Mouse (Mus musculus) adrenal gland, postnatal 4 days (tissue): ENCODE measurements at regions not wholly inside any gene's neighbourhood (a gene's known extent, or its start where the extent isn't known, plus 50 kb on each side); places are given as distances from the start of the nearest gene placed in this dataset.

ENCODE experiments used
- DNase-seq, 2 experiments: peaks; one replicate each; pipeline ENCODE4 v3.0.0; 2021 to 2022; ENCODE audit warnings: low spot score in 2 of 2, mixed read lengths in 2 of 2

GRCm38 (mm10) chr12:91997404-91997803 lies 148.4 kb upstream of the Sel1l start:
- DNase-seq = no peak

DNA sequence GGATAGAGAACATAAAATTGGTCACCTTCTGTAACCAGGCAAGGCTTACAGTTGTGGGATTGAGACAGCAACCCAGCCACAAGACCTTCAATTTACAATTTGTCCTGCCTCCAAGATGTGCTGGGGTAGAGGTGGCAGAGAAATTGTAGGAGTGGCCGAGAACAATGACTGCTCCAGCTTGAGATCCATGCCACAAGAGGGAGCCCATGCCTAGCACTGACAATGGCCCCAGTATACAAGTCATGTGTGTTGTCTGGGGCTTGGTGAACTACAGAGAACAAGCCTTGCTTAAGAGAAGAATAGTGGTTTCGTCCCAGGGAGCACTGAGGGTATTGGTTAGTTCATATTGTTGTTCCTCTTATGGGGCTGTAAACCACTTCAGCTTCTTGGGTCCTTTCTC lies 146.6 kb upstream of the Sel1l start:
- DNase-seq = no peak

- no peak for DNase-seq
Observed at GRCm38 (mm10) chr12:91986448-91986847, 137.5 kb upstream of the Sel1l start.

GRCm38 (mm10) chr12:91980321-91980720 lies 131.4 kb upstream of the Sel1l start:
- no peak for DNase-seq

- DNase-seq = no peak
Observed at GRCm38 (mm10) chr12:91971045-91971444, 122.1 kb upstream of the Sel1l start.

DNA sequence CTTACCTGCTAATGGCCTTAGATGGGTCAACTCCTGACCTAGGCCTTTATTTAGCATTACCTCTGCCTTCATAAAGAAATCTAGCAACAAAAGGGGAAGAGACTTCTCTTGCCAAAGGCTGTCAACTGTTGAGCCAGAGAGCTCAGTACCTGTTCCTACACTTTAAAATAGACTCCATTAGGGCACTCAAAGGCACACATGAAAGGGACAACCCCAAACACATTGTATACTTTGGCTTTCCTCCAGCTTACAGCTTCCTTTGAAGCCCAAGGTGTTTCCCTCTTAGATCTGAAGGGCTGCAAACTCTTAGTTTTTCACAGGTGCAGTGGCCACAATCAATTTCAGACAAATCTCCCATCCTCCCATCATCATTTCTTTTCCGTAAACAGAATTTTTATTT lies 117.0 kb upstream of the Sel1l start:
- DNase-seq = no peak

DNA sequence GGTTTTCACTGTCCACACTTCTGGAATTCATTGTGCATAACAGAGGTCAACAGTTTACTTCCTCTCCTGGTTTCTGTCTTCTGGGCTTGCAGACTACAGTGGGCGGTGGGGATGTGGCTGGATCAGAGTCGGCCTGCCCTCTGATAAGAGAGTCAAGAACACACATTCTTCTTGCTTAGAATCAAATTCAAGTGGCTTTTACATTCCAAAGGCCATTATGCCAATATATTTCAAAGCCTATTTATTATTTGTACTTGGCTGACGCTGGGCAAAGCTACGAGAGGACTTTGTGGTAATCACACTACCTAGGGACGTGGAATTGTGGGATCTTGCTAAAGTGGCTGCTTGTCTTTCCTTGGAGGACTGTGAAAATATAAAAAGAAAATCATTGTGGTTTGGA lies 114.3 kb upstream of the Sel1l start:
- DNase-seq = no peak

GRCm38 (mm10) chr12:91958086-91958485 lies 109.1 kb upstream of the Sel1l start:
- no peak for DNase-seq

- no peak for DNase-seq
Observed at GRCm38 (mm10) chr12:91956411-91956810, 107.5 kb upstream of the Sel1l start.

- no peak for DNase-seq
Observed at GRCm38 (mm10) chr12:91948602-91949167, 99.7 kb upstream of the Sel1l start.

DNA sequence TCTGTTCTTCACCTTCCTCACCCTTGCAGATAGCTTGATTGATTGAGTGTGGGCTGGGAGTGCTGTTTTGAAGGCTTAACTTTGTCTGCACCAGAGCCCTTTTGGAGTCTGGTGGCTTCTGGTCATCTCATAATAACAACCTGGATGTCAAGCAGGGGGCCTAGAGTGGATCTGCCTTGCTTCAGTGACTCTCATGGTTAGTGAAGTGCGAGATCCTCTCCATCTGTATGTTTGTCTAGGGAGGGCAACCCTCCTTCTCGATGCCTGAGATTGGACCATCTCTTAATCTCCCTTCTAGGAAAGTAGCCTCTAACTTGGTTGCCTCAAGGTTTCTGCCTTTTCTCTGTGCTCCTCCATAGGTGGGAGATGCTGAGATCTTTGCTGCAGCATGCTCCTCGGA lies 99.0 kb upstream of the Sel1l start:
- no peak for DNase-seq

DNA sequence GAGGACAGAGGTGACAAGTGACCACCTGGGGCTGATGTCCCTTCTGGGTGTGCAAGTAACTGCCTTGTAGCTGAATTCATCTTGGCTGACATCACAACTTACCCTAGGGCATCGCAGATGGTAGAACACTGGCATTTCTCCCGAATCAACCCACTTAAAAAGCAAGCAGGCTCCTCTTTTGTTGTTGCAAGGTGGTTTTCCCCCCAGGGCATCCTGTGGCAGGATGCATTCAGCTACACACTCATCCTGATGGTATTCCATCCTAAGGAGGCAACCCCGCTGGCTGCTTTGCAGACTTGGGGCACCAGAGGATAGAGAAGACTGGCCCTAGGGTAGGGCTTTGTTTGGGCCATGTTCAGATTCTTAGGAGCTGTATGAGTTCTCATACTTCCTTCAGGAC lies 97.6 kb upstream of the Sel1l start:
- DNase-seq = no peak

GRCm38 (mm10) chr12:91932490-91933361 lies 83.8 kb upstream of the Sel1l start:
- DNase-seq = no peak

- DNase-seq = no peak
Observed at GRCm38 (mm10) chr12:91931586-91931985, 82.6 kb upstream of the Sel1l start.

DNA sequence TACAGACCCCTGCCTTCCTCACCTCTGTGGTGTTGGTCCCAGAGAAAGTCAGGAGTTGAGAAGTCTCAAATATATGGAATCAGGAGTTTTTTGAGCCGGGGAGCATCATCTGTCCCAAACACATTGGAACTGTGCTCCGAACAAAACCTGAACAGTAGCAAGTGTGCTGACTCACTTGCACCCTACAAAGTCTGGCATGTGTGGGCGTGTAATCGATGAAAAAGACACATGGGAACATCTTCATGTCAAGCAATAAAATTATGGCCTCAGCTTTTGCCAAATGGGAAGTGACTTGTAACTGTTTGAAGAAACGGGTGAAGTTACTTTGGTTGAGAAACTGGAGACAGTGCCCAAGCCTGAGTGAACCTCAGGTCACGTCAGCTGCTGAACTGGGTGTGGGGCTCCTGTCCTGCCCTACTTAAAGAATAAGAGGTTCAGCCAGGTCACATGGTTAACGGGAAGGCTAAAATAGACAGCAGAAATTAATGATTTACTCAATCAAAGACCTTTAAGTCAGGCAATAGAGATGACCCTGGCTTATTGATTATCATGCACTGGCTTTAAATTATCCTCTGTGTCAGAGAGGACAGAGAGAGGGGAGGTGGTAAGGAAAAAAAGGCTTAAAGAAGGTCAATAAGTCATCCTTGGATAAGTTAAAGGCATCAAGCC lies 80.6 kb upstream of the Sel1l start:
- DNase-seq = no peak

- no peak for DNase-seq
Observed at GRCm38 (mm10) chr12:91927576-91927975, 78.6 kb upstream of the Sel1l start.

DNA sequence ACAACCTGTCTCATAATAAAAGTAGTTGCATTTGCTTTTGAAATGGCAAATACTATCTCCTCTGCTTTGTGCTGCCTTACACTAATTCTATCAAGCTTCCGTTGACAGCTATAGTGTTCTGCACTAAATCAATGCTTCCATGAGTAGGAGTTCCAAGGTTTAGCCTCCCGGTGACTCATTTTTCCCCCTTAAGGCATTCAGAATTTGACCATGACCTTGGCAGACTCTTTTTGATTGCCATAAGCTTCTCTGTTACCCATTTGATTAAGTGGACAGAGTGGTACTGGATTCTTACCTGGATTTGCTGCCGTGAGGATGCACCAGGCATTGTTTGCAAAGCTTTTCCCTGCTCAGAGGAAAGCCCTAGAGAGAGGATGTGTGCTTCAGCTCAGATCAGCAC lies 66.5 kb upstream of the Sel1l start:
- DNase-seq = no peak

DNA sequence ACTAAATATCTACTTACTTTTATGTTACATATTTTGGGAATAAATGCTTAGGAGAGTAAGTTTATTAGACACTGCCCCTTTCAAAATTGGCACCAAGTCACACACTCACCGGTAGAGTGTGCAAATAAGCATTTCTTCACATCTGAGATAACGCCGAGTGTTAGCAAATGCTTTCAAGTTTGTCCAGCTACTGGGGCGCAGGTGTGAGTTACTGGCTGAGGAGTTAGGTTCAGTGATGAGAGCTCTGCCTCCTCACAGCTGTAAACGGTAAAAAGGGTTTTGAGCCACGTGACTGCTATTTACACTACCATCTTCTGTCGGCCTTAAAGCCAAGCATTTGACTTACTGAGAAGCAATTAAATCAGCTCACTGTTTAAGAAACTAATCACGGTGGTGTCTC lies 61.6 kb upstream of the Sel1l start:
- no peak for DNase-seq
